Mouse (Mus musculus) regulatory T cell (primary cell): ENCODE results near the gene Pcyt1b.

Experiments used
- in situ Hi-C: fragments of 300-600 bp; cut with MboI, MseI; formaldehyde crosslinking; loops from one replicate; pipeline ENCODE4 v1.15.1; 2025; ENCODE audit warnings: high pct_unique_total_duplicates

Gene Pcyt1b

GRCm38 (mm10) chrX:93654218-93655002, at the start of gene Pcyt1b:
Gene Pcyt1b (plus strand): TSS chrX:93654863.
- in situ Hi-C loops = no loop called here

GRCm38 (mm10) chrX:93630256-93630655, 24.4 kb upstream of the Pcyt1b start:
- in situ Hi-C loops = no loop called here

- in situ Hi-C loops = no loop called here
These were observed 22.8 kb upstream of the Pcyt1b start, which contains the start of gene Pola1 for GRCm38 (mm10) chrX:93631657-93632449. Gene Pola1 (minus strand): TSS chrX:93632155.

GRCm38 (mm10) chrX:93634861-93635375, 19.7 kb upstream of the Pcyt1b start:
- in situ Hi-C loops = no loop called here

GRCm38 (mm10) chrX:93643600-93643999, 11.1 kb upstream of the Pcyt1b start:
- in situ Hi-C loops = no loop called here

GRCm38 (mm10) chrX:93644022-93644421, 10.6 kb upstream of the Pcyt1b start:
- in situ Hi-C loops = no loop called here

- in situ Hi-C loops = no loop called here
These were observed 3.9 kb upstream of the Pcyt1b start for GRCm38 (mm10) chrX:93650738-93651137.

- in situ Hi-C loops = no loop called here
These were observed 490 bp downstream of the Pcyt1b start for GRCm38 (mm10) chrX:93655153-93655552.

GRCm38 (mm10) chrX:93663919-93664586, 9.4 kb downstream of the Pcyt1b start:
- in situ Hi-C loops = no loop called here

- in situ Hi-C loops = no loop called here
These were observed 10.1 kb downstream of the Pcyt1b start for GRCm38 (mm10) chrX:93664787-93665186.

- in situ Hi-C loops = no loop called here
These were observed 19.8 kb downstream of the Pcyt1b start for GRCm38 (mm10) chrX:93674432-93674831.

GRCm38 (mm10) chrX:93674836-93675795, 20.5 kb downstream of the Pcyt1b start:
- in situ Hi-C loops = no loop called here

GRCm38 (mm10) chrX:93676228-93676627, 21.6 kb downstream of the Pcyt1b start:
- in situ Hi-C loops = no loop called here

GRCm38 (mm10) chrX:93689287-93689686, 34.6 kb downstream of the Pcyt1b start:
- in situ Hi-C loops = no loop called here

GRCm38 (mm10) chrX:93690672-93691071, 36.0 kb downstream of the Pcyt1b start:
- in situ Hi-C loops = no loop called here

- in situ Hi-C loops = no loop called here
These were observed 42.9 kb downstream of the Pcyt1b start for GRCm38 (mm10) chrX:93697596-93697995.

GRCm38 (mm10) chrX:93700528-93701225, 46.0 kb downstream of the Pcyt1b start:
- in situ Hi-C loops = no loop called here

- in situ Hi-C loops = no loop called here
These were observed 57.9 kb downstream of the Pcyt1b start for GRCm38 (mm10) chrX:93712566-93712965.

GRCm38 (mm10) chrX:93729529-93729928, 74.9 kb downstream of the Pcyt1b start:
- in situ Hi-C loops = no loop called here

- in situ Hi-C loops = no loop called here
These were observed 76.2 kb downstream of the Pcyt1b start for GRCm38 (mm10) chrX:93730854-93731253.
